Mouse (Mus musculus) heart, embryonic 16.5 days (tissue): ENCODE results near the gene Trove2. TPM values are rescaled to one million over a fixed set of nuclear protein-coding genes. Genes with fewer than 3 reads are reported as not detected.

Source experiments
- ATAC-seq: fragments of 200-750 bp; cut with Nextera tagmentation; replicated peaks from 2 replicates; pipeline ENCODE4 v1.8.0; 2017; ENCODE audit warnings: moderate number of reproducible peaks; ENCODE audit not compliant: insufficient read depth, low FRiP score; ENCODE audit errors: extremely low read depth
- H3K27ac ChIP-seq: fragments of 300-500 bp; sonication (generic); 2 replicates; pipeline ENCODE4 v1.5.1; 2014; ENCODE audit warnings: mild to moderate bottlenecking, low read length, control low read depth, moderate library complexity
- H3K27me3 ChIP-seq: fragments of 300-500 bp; sonication (generic); 2 replicates; pipeline ENCODE4 v1.6.1; 2014; ENCODE audit warnings: low read length, mixed read lengths; ENCODE audit not compliant: control insufficient read depth, insufficient read depth
- H3K36me3 ChIP-seq: fragments of 300-500 bp; sonication (generic); 2 replicates; pipeline ENCODE4 v1.6.1; 2014; ENCODE audit not compliant: control insufficient read depth, insufficient read depth
- H3K4me1 ChIP-seq: fragments of 300-500 bp; sonication (generic); 2 replicates; pipeline ENCODE4 v1.6.1; 2014; ENCODE audit warnings: low read length, mixed read lengths; ENCODE audit not compliant: control insufficient read depth, insufficient read depth
- H3K4me2 ChIP-seq: fragments of 300-500 bp; sonication (generic); 2 replicates; pipeline ENCODE4 v1.6.1; 2014; ENCODE audit warnings: low read depth, mild to moderate bottlenecking, control low read depth, low read length
- H3K4me3 ChIP-seq: fragments of 300-500 bp; sonication (generic); 2 replicates; pipeline ENCODE4 v1.5.1; 2014; ENCODE audit warnings: mild to moderate bottlenecking, control low read depth, low read length
- H3K9ac ChIP-seq: fragments of 300-500 bp; sonication (generic); 2 replicates; pipeline ENCODE4 v1.6.1; 2014; ENCODE audit warnings: low read length, control low read depth
- H3K9me3 ChIP-seq: fragments of 300-500 bp; sonication (generic); replicated peaks from 2 replicates; pipeline ENCODE4 v1.6.1; 2016; ENCODE audit warnings: low read length; ENCODE audit not compliant: control insufficient read depth
- WGBS: fragments of 180-500 bp; shearing (Covaris S2); extraction: QIAGEN DNeasy Blood & Tissue Kit; methylation state at CpG from one replicate; pipeline ENCODE4 v1.1.7; 2014; 5-methylcytosine and 5-hydroxymethylcytosine counted together
- polyA plus RNA-seq: library from polyadenylated mRNA; unstranded; fragments of >200 nt; fragmentation: Nextera tagmentation; extraction: Ambion mirVana; gene quantifications from 2 replicates; pipeline ENCODE4 v1.2.1, GENCODE M21; 2015

Gene Trove2
- polyA plus RNA-seq, 1 experiment from 2014 or later: 11.7 TPM

DNA sequence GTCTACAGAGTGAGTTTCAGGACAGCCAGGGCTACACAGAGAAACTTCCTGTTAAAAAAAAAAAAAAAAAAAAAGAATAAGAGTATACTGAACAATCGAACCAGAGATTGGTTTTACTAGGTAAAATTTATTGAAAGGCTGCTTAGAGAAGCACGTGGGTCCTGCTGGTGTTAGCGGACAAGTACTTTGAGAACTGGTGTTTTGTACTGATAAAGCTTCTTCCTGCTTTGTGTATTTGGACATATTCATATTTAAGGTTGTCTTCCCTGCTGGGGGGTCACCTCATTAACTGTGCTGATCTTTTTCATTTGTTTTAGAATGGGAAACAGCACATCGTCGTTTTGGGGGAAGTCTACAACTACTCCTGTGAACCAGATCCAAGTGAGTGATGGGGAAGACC, 35.5 kb downstream of the Trove2 start:
- Histone ChIP-seq H3K4me3 (no peak overlapping the region), H3K4me2 (no peak overlapping the region), H3K27ac (no peak overlapping the region), H3K9me3 (no peaks in the 10 kb centered on the region), H3K27me3 (no peaks in the 10 kb centered on the region), H3K4me1 (peaks cover 7% of the 10 kb centered on the region), H3K36me3 (peaks cover 29% of the 10 kb centered on the region), H3K9ac (no peak overlapping the region)
- WGBS: 86% methylated on average over 5 of the region's 5 CpGs
- ATAC-seq: no peak

DNA sequence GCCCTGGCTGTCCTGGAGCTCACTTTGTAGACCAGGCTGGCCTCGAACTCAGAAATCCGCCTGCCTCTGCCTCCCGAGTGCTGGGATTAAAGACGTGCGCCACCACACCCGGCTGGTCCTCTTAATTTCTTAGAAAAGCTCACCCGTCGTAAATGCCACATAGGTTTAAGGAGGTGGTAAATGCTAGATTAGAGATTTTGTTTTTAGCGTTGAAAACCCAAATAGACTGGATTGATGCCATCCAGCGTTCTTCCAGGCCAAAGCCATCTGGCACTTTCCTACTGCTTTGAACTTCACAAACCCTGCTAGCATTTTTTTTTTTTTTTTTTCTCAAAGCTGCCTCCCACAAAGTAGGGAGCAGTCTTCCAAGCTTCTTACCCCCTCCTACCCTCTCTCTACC, 36.3 kb downstream of the Trove2 start:
- no peak overlapping the region for H3K27ac ChIP-seq
- ATAC-seq: no peak
- H3K4me1 ChIP-seq: peaks cover 7% of the 10 kb centered on the region
- H3K4me2 ChIP-seq: peak overlapping the region; percentile 76
- no peak overlapping the region for H3K9ac ChIP-seq
- peaks cover 23% of the 10 kb centered on the region for H3K36me3 ChIP-seq
- H3K27me3 ChIP-seq: no peaks in the 10 kb centered on the region
- 85% methylated on average over 9 of the region's 10 CpGs for WGBS
- peak overlapping the region; percentile 79; the same call in 1 of the 2 replicates for H3K4me3 ChIP-seq
- no peaks in the 10 kb centered on the region for H3K9me3 ChIP-seq

DNA sequence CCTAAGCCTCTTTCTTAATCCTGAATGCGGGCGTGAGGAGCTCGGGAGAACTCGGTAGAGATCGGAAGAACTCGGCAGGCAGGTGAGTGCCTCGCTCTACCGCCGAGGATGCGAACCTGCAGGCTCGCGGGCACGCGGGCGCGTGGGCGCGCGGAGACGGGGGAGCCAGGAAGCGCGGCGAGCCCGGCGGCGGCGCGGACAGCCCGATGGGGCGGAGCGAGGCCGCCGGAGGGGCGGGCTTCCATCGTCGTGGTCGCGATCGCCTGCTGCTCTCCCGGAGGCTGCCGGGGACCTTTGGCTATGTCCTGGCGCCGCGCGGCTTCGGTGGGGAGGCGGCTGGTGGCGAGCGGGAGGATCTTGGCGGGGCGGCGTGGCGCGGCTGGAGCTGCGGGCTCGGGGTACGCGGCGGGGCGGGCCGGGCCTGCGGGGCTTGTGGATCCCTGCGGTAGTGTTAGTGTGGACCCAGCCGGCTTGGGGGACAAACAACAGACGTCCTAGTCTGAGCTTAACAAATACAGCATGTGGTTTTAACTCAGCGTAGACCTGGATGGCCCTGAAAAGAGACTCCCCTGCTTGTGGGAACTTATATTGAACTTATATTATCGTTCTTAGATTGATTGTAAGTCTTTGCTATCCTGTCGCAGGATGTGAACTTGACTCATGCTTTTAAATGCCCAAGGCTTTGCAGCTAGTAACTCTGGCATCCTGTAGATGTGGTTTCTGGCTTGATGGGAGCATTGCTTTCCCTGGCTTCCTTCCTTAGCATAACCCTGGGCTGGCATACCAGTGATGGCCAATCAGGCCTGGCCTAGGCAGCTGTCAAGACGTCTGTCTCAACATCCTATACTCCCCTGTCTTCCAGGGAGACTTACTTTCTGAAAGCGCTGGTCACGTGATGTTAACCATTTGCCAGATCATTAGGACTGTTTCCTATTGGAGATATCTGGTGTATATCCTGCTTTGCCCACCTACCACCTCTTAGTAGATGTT, 37.2 kb downstream of the Trove2 start:
- Histone ChIP-seq H3K4me1 (peaks cover 7% of the 10 kb centered on the region), H3K9ac (peak overlapping the region; percentile 87), H3K27ac (peak overlapping the region; percentile 87), H3K36me3 (peaks cover 15% of the 10 kb centered on the region), H3K4me2 (peak overlapping the region; percentile 76), H3K4me3 (peak overlapping the region; percentile 79), H3K27me3 (no peaks in the 10 kb centered on the region), H3K9me3 (no peaks in the 10 kb centered on the region)
- WGBS: under 1% methylated on average over 70 of the region's 71 CpGs
- peak; percentile 95 for ATAC-seq

DNA sequence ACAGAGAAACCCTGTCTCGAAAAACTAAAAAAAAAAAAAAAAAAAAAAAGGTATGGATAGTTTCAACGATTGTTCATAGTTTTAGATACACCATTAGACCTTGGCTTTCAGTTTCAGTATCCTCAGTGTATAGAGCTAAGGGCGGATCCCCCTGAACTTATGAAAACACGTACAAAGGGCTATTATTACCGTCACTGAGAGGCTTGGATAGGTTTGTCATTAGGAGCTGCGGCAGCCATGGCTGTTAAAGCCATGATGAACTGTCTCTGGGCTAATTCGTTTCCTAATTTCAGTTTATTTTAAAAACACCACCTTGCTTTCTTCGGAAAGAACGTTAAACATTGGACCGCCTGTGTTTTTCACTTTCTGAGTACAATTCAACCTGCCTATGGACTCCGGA, 38.1 kb downstream of the Trove2 start:
- Histone ChIP-seq H3K36me3 (peaks cover 13% of the 10 kb centered on the region), H3K4me3 (peak overlapping the region; percentile 79), H3K27me3 (no peaks in the 10 kb centered on the region), H3K4me1 (peaks cover 7% of the 10 kb centered on the region), H3K4me2 (peak overlapping the region; percentile 76), H3K9me3 (no peaks in the 10 kb centered on the region), H3K27ac (no peak overlapping the region), H3K9ac (peak overlapping the region; percentile 87)
- no peak for ATAC-seq
- WGBS: 25% methylated on average over 11 of the region's 11 CpGs

DNA sequence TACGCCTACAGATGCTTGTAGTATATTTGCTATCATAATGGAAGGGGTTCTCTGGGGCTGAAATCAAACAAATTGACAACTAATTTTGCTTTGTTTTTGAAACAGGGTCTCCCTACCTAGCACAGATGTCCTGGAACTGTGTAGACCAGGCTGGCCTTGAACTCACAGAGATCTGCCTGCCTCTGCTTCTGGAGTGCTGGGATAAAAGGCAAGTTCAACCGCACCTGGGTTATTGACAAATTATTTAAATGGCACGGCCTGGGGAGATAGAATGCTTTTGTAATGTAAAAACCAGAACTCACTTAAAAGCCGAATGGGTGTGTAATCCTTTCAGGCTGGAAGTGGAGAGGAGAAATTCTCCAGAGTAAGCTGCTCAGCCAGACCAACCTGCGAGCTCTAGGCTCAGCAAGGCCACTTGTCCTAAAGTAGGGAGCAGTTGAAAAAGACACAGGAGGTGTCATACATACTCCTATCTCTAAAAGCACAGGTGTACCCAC, 42.9 kb downstream of the Trove2 start:
- no peak overlapping the region for H3K4me2 ChIP-seq
- no peak overlapping the region for H3K9ac ChIP-seq
- H3K27me3 ChIP-seq: no peaks in the 10 kb centered on the region
- H3K9me3 ChIP-seq: 0 out of 2 replicates have a peak, but pooled peaks cover 2% of the 10 kb centered on the region
- H3K36me3 ChIP-seq: no peaks in the 10 kb centered on the region
- peaks cover 2% of the 10 kb centered on the region; the same call in 1 of the 2 replicates for H3K4me1 ChIP-seq
- H3K27ac ChIP-seq: no peak overlapping the region
- no peak overlapping the region for H3K4me3 ChIP-seq
- 76% methylated on average over 5 of the region's 5 CpGs for WGBS
- no peak for ATAC-seq

DNA sequence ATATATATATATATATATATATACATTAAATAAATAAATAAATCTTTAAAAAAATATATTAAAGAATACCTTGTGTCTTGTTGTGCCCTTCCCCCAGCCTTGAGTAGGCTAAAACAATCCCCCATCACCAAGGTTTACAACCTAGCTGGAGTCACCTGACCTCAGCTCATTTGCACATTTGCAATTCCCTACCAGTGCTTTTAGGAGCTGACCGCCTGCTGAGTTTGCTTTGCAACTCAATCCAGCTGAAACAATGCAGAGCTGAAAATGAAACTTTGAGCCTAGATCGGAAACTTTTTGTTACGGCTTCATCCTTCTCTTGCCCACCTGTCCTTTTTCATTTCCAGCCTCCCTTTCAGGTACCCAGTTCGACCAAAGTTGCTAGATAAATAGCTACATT, 45.2 kb downstream of the Trove2 start:
- 62% methylated on average over 4 of the region's 4 CpGs for WGBS
- no peak overlapping the region for H3K4me3 ChIP-seq
- H3K27ac ChIP-seq: no peak overlapping the region
- H3K4me1 ChIP-seq: no peaks in the 10 kb centered on the region
- no peak overlapping the region for H3K4me2 ChIP-seq
- H3K36me3 ChIP-seq: no peaks in the 10 kb centered on the region
- 0 out of 2 replicates have a peak, but pooled peaks cover 2% of the 10 kb centered on the region for H3K9me3 ChIP-seq
- H3K9ac ChIP-seq: no peak overlapping the region
- ATAC-seq: no peak
- H3K27me3 ChIP-seq: no peaks in the 10 kb centered on the region

DNA sequence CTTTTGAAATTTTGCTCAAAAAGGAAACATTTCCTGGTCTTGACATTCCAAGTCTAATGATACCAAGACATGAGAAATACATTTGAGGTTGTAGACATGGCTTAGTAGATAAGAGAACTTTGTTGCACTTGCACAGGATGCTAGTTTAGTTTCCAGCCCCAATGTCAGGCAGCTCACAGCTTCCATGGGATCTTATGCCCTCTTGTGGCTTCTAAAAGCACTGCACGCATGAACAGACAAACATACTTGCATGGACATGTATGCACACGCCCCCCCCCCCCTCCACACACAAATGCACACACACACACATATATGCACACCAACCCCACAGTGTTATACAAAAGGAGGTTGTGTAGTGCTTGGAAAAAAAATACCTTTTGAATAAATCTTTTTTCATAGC, 46.0 kb downstream of the Trove2 start:
- no peaks in the 10 kb centered on the region for H3K4me1 ChIP-seq
- H3K9me3 ChIP-seq: 0 out of 2 replicates have a peak, but pooled peaks cover 2% of the 10 kb centered on the region
- ATAC-seq: 0 out of 2 replicates have a peak, but pooled peaks have one; percentile 14
- no peak overlapping the region for H3K4me2 ChIP-seq
- H3K9ac ChIP-seq: no peak overlapping the region
- no peak overlapping the region for H3K4me3 ChIP-seq
- no peaks in the 10 kb centered on the region for H3K27me3 ChIP-seq
- no peak overlapping the region for H3K27ac ChIP-seq
- WGBS: 66% methylated on average over 2 of the region's 2 CpGs
- no peaks in the 10 kb centered on the region for H3K36me3 ChIP-seq

DNA sequence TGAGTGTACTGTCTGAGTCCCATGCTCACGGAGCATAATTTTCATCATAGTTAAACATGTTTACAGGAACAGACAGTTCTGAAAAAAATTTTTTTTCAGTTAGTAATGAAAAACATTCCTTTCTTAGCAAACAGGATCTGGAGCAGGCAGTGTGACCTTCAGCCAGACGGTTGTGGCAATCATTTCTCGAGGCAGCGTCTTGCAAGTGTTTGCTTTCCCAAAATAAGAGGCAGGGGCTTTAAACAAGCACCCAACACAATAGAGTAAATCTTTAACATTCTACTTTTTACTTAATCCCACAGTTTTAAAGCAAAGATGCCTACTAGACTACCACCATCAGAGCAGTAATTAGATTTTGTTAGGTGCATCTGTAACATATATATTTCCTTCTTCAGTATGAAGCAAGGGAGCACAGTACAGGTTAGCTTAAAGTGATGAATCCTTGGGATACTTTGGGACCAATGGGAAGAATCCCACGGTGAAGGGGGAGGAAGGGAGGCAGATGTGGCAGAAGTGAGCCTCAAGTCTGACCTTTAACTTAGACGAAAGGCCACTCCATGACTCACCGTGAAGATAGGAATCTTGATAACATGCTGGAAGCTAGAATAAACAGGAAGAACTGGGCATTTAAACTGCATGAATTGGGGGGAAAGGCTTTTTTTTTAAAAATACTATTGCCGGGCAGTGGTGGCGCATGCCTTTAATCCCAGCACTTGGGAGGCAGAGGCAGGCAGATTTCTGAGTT, 49.0 kb downstream of the Trove2 start:
- 61% methylated on average over 9 of the region's 9 CpGs for WGBS
- ATAC-seq: no peak

More for the DNA sequence above, 49.0 kb downstream of the Trove2 start:
- no peaks in the 10 kb centered on the region for H3K36me3 ChIP-seq
- no peak overlapping the region for H3K9ac ChIP-seq
- H3K27me3 ChIP-seq: no peaks in the 10 kb centered on the region
- H3K4me3 ChIP-seq: no peak overlapping the region
- no peak overlapping the region for H3K27ac ChIP-seq
- H3K9me3 ChIP-seq: 0 out of 2 replicates have a peak, but pooled peaks cover 2% of the 10 kb centered on the region
- no peak overlapping the region for H3K4me2 ChIP-seq
- no peaks in the 10 kb centered on the region for H3K4me1 ChIP-seq
